Mouse (Mus musculus): ENCODE results near the gene Ypel2.

Ypel2 gene

DNA sequence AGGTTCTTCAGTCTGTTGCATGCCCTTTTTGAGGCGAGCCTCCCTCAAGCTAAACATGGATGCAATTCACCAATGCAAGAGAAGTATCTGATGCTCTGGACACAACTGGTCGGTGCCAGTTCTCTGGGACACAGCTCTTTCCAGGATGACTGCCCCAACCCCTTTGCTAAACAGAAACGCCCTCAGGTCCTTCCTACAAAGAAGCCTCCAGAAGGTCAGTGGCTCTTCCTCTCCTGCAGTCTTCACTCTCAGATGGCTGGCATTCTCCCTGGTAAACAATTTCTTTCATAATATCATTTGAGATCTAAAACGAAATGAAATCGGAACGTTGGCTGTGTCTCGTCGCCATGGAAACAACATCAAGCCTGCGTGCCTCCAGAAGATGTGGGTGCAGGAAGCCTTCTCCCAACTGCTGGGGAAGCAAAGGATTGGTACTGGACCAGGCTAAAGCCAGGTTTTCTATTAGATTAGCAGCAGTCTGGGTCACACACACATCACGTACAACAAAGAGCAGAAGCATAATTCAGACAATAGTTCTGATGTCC lies 62.8 kb downstream of the Ypel2 start:
- DNase-seq (ENCODE audit: low spot score in 2 of 2) = peak; percentile 65 to 85

GRCm38 (mm10) chr11:86929985-86930384 lies 63.5 kb downstream of the Ypel2 start:
- DNase-seq (ENCODE audit: low spot score in 2 of 2) = no peak

- DNase-seq (ENCODE audit: low spot score in 2 of 2) = no peak
Measured at GRCm38 (mm10) chr11:86929531-86929930, 64.0 kb downstream of the Ypel2 start.

DNA sequence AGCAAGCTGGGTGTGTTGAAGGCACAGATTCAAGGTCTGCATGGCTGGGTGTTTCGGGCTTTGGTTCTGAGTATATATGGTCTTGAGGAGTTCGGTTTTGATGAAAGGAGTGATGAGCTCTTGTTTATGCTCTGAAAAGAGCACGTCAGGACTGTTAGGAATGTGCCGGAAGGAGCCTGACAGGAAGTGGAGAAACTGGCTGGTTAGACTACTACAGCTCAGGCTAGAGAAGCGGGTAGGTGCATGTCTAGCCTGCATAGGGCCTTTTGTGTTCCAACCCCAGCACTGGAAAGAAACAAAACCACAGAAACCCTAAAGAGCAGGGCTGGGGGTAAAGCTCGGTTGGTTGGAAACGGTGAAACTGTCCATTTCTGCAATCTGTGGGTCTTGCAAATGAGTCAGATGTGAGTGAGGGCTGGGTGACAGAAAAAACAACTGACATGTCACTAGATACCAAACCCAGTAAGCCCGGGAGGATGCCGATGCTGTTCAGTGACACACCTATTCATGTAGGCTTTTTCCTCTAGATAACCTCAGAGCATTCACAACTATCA lies 68.3 kb downstream of the Ypel2 start:
- no peak for DNase-seq (ENCODE audit: low spot score in 2 of 2)

- no peak for DNase-seq (ENCODE audit: low spot score in 2 of 2)
Measured at GRCm38 (mm10) chr11:86924629-86925028, 68.9 kb downstream of the Ypel2 start.

GRCm38 (mm10) chr11:86923654-86924053 lies 69.9 kb downstream of the Ypel2 start:
- DNase-seq (ENCODE audit: low spot score in 2 of 2) = no peak

- no peak for DNase-seq (ENCODE audit: low spot score in 2 of 2)
Measured at GRCm38 (mm10) chr11:86922029-86922428, 71.5 kb downstream of the Ypel2 start.

- DNase-seq (ENCODE audit: low spot score in 2 of 2) = no peak
Measured at GRCm38 (mm10) chr11:86921335-86921734, 72.2 kb downstream of the Ypel2 start.

GRCm38 (mm10) chr11:86920111-86921080 lies 73.1 kb downstream of the Ypel2 start:
- peak in 1 of 2 experiments; percentile 42 for DNase-seq (ENCODE audit: low spot score in 2 of 2)

GRCm38 (mm10) chr11:86919468-86919867 lies 74.0 kb downstream of the Ypel2 start:
- DNase-seq (ENCODE audit: low spot score in 2 of 2) = no peak

DNA sequence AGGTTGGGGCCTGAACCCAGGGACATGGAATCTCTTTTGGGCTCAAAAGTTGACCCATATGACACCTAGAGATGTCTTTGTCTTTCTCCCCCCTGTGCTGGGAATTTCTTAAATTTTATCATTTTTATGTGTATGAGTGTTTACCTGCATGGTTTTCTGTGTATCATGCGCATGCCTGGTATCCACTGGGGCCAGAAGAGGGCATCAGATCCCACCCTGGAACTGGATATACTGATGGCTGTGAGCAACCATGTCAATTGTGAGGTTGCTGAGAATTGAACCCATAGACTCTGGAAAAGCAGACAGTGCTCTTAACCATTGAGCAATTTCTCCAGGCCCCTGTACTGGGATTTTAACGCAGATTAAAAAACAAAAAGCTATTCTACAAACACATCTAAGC lies 76.0 kb downstream of the Ypel2 start:
- no peak for DNase-seq (ENCODE audit: low spot score in 2 of 2)

DNA sequence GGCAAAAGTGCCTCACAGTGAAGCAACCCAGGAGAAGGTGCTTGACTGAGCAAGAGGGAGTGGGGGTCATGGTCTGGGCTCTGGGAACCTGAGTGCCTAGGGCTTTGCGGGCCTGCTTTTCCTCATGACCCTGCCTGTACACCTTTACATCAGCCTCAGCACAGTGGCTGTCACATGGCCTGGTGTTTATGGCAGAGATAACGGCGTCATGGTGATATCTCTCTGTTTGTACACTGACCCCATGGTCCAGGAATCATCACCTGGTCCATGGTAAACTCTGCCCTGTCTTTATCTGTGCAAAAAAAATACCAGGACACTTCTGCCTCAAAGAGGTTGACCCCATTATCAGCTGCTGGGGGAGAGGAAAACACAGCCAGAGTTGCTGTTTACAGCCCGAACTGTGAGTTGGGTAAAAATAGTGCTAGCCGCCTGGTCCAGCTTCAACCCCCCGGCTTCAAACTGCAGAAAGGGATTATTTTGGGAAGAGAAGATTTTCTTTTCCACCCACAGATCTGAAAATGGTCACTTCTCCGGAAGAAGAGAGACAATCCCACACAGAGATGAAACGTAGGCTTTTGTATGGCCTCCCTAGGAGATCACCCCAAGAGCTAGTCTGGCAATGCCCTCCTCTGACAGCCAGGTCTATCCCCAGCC lies 76.8 kb downstream of the Ypel2 start:
- DNase-seq (ENCODE audit: low spot score in 2 of 2) = peak in 1 of 2 experiments; percentile 42

DNA sequence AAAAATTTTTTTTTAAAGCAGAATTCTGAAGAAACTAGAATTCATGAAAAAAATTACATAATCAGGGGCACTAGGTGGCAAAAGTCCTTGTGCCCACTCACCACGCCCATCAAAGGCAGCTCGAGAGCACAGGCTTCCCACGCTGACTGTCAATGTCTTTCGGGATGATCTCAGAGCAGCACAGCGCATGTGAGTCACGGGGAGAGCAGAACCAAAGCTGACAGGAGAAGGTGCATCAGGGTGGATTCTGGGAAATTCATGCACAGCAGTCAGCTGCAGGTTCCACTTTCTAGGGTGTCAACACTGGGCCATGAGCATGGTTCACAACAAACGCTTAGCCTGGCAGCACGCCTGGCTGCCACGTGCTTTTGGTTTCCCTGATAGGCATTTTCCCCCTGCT lies 79.2 kb downstream of the Ypel2 start:
- DNase-seq (ENCODE audit: low spot score in 2 of 2) = peak; percentile 59 to 71

- no peak for DNase-seq (ENCODE audit: low spot score in 2 of 2)
Measured at GRCm38 (mm10) chr11:86910244-86910643, 83.3 kb downstream of the Ypel2 start.

DNA sequence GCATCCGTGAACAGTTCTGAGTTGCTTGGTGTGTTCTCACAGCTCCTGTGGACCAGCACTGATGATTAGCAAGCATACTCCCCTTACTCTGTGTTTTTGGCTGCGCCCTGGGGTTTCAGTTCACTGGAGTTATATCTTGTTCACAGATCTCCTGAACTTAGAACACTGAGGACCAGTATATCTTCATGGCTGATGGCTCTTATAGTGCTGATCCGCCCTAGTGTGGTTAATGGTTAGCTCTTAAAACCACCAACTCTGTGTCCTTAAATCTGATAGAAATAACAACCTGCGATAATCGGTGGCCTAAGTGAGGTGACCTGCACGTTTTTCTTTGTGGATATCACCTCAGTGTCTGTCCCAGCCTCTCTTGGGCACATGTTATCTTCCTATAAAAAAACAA lies 84.5 kb downstream of the Ypel2 start:
- DNase-seq (ENCODE audit: low spot score in 2 of 2) = no peak

DNA sequence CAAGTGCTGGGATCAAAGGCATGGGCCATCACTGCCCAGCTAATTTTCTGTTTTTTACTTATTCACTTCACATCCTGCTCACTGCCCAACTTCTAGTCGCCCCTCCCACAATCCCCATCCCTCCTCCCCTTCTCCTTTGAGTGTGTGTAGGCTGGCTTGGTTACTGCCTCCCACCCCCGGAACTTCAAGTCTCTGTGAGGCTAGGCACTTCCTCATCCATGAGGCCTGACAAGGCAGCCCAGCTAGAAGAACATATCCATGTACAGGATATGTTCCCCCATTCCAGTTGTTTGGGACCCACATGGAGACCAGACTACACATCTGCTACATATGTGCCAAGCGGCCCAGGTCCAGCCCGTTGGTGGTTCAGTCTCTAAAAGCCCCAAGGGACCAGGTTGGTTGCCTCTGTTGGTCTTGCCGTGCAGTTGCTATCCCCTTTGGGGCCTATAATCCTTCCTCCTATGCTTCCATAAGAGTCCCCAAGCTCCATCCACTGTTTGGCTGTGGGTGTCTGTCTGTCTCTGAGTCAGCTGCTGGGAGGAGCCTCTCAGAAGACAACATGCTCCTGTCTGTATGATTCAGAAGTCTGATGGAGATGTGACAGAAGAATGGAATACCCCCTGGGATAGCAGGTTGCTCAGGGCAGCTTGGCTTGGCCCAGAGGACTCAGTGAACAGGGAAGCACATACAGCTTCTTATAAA lies 85.5 kb downstream of the Ypel2 start:
- DNase-seq (ENCODE audit: low spot score in 2 of 2) = no peak

GRCm38 (mm10) chr11:86906767-86907662 lies 86.5 kb downstream of the Ypel2 start:
- no peak for DNase-seq (ENCODE audit: low spot score in 2 of 2)

- no peak for DNase-seq (ENCODE audit: low spot score in 2 of 2)
Measured at GRCm38 (mm10) chr11:86906257-86906656, 87.2 kb downstream of the Ypel2 start.

- no peak for DNase-seq (ENCODE audit: low spot score in 2 of 2)
Measured at GRCm38 (mm10) chr11:86905261-86905660, 88.2 kb downstream of the Ypel2 start.

DNA sequence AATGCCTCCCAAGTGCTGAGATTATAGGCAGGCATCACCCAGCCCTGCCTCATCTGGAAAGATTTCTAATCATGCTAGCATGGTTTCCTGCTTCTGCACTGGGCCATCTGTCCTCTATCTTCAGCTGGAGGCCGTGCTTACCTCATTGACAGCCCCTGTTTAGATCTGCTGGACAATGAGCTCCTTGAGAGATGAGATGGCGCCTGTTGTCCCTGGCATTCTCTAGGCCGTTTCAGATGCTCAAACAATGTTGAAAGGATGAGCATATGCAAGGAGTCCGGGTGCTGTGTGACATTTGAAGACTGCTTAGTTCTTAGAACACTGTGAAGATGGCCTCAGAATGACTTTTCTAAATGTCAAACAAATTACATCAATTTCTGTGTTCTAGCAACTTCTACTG lies 88.8 kb downstream of the Ypel2 start:
- no peak for DNase-seq (ENCODE audit: low spot score in 2 of 2)

- DNase-seq (ENCODE audit: low spot score in 2 of 2) = no peak
Measured at GRCm38 (mm10) chr11:86898367-86898766, 95.1 kb downstream of the Ypel2 start.
